Mouse (Mus musculus) layer of hippocampus, postnatal 25 days (tissue): ENCODE results near the gene Tpcn1. TPM values are rescaled to one million over a fixed set of nuclear protein-coding genes. Genes with fewer than 3 reads are reported as not detected.

ENCODE experiments used
- DNase-seq, 2 experiments: peaks; one replicate each; pipeline ENCODE4 v3.0.0; 2022; ENCODE audit warnings: mixed read lengths in 2 of 2, low spot score in 1 of 2; ENCODE audit errors: extremely low spot score in 1 of 2
- total RNA-seq, 2 experiments: library from RNA; stranded (reverse); gene quantifications; 2 replicates each; pipeline ENCODE4 v1.2.3; 2021

Tpcn1 gene
- total RNA-seq, 2 experiments from 2014 or later: 31.0 to 39.9 TPM

DNA sequence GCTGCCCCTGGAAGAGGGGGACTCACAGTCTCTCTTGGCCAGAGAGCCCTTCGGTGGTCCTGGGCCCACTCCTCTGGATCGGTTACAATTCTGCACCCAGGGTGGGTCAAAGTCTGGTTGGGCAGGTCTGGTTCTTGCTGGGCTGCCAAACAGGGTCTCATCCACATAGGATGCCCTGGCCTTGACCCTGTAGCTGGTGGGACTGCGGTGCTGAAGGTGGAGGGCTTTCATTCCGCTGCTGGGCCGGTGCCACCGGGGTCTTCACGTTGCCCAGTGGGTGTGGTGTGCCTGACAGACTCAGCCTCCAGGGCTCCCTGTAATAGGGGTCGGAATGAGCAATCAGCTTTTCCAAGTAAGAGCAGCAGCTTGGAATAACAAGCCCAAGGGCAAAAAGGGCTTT is 22.9 kb upstream of the Tpcn1 start:
- no peak for DNase-seq

GRCm38 (mm10) chr5:120610906-120611305 is 22.4 kb upstream of the Tpcn1 start:
- DNase-seq: no peak

DNA sequence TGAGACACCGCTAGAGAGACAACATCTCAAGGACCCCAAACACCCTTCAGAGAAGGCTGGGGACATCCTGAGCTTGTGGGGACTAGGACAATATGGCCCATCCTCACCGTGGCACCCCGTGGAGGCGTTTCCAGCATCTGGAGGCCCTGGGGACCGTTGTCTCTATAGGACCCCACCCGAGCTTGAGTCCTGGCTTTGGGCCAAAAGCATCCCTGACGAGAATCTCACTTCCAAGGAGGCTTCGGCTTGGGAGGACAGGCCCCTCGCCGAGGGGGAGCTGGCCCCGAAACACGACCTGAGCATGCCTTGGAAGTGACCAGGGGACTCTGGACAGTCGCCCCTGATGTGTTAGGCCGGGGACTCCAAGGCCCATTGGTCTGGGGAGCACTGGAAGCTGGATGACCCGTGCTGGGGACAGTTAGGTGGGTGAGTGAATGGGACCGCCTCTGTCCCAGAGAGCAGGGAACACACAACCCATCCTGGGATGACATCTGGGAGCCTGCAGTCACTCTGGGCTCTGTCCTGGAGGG is 20.8 kb upstream of the Tpcn1 start:
- no peak for DNase-seq

DNA sequence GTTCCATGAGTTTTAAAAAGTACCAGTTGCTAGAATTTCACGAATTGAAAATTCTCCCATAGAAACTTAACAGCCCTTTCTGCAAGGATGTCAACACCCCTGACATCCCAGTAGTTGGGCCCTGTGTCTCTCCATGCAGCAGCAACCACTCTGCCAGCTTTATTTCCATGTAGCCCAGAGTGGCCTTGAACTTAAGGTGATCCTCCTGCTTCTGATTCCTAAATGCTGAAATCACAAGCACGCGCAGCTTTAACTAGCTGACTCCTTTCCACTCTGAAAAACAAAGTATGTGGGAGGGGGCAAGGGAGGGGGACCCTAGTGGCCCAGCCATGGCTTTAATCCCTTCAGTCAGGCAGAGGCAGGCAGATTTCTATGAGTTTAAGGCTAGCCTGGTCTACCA is 18.9 kb upstream of the Tpcn1 start:
- no peak for DNase-seq

- no peak for DNase-seq
These were observed 18.2 kb upstream of the Tpcn1 start for GRCm38 (mm10) chr5:120606590-120607200.

GRCm38 (mm10) chr5:120605688-120606087 is 17.2 kb upstream of the Tpcn1 start:
- peak; percentile 76 to 98 for DNase-seq

- DNase-seq: no peak
These were observed 16.8 kb upstream of the Tpcn1 start for GRCm38 (mm10) chr5:120605241-120605661.

- peak; percentile 78 to 94 for DNase-seq
These were observed 16.4 kb upstream of the Tpcn1 start for GRCm38 (mm10) chr5:120604839-120605238.

GRCm38 (mm10) chr5:120603515-120603914 is 15.0 kb upstream of the Tpcn1 start:
- no peak for DNase-seq

- no peak for DNase-seq
These were observed 13.7 kb upstream of the Tpcn1 start for GRCm38 (mm10) chr5:120602210-120602609.

GRCm38 (mm10) chr5:120600946-120601668 is 12.6 kb upstream of the Tpcn1 start:
- no peak for DNase-seq

GRCm38 (mm10) chr5:120599625-120600024 is 11.2 kb upstream of the Tpcn1 start:
- DNase-seq: no peak

GRCm38 (mm10) chr5:120594485-120594884 is 6.0 kb upstream of the Tpcn1 start:
- no peak for DNase-seq

- DNase-seq: no peak
These were observed 3.7 kb upstream of the Tpcn1 start for GRCm38 (mm10) chr5:120592141-120592540.

DNA sequence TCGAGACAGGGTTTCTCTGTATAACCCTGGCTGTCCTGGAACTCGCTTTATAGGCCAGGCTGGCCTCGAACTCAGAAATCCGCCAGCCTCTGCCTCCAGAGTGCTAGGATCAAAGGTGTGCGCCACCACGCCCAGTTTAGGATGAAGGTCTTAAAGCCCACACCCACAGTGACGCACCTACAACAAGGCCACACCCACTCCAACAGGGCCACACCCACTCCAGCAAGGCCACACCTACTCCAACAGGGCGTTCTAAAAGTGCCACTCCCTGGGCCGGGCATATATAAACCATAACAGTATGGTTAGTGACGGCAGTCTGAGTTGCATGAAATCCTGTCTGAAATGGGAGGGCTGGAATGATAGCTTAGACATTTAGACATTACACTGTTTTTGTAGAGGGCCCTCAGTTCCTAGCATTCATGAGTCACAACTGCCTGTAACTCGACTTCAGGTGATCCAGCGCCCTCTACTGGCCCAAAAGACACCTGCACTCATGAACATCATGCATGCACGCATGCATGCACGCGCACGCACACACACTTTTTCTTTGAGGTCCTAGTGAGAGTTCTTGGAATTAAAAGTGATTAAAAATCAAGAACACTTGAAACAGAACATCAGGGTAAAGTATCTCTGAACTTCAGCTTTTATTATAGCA is 2.0 kb upstream of the Tpcn1 start:
- DNase-seq: no peak

DNA sequence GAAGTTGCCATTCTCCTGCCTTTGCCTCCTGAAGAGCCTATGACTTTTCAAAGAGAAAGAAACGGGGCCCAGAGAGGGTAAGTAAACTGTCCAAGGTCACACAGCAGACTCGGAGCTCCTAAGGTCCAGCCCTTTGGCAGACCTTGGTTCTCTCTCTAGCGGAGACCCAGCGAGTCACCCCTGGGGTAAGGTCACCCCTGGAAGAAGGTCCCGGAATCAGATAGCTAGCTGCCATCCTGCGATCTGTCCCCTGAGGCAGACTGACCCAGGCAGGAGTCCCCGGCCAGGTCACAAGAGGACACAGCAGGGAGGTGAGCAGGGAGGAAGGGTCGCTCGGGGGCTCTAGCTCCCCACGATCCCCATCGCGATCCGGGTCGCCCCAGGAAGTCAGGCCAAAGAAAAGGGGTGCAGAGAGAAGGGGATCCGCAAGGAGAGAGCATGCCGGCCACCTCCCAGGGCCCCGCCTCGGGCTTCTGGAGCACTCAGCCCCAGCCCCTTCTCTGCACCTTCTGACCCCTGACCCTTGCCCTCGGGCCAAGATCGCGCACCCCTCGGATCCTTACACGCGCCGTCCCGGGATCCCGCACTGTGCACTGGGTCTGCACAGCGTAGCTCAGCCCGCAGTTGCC is 419 bp downstream of the Tpcn1 start:
- DNase-seq: no peak

- no peak for DNase-seq
These were observed 902 bp downstream of the Tpcn1 start for GRCm38 (mm10) chr5:120587616-120587926.

DNA sequence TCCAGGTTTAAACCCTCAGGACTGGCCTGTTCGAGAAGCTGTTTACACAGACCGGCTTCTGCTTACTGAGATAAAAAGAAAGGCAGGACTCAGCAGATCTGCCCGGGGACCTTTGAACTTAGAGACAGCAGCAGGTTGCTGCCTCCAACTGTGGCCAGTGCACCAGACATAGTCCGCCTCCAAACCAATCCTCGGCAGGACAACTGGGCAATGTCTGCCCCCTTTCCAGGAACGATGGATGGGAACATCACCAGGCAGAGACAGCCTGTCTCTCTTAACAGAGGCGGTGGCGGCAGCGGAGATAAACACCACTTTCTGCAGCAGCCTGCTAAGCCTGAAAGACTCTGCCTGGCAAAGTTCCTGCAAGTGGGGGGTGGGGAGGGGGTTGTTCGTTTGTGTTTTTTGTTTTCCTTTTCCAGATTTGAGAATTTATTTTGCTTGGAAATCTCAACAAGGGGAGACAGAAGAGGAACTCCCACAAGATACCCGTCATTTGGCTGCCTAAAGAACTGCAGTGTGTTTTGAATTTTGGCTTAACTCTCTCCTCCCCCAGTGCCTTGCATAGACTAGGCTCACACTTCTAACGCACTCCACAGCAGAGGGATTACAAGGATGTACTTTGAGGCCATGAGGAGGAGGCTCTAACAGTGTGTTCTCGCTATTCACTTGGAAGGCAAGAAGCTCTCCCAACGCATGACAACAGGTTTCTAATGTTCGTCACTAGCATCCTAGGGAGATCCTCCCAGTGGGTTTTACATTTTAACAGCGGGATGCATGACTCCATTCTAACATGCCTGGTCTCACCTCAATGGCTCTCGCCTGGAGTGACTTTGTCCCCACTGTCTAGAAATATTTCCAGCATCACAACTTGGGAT is 1.5 kb downstream of the Tpcn1 start:
- DNase-seq: no peak

- DNase-seq: no peak
These were observed 3.5 kb downstream of the Tpcn1 start for GRCm38 (mm10) chr5:120584968-120585367.

GRCm38 (mm10) chr5:120583511-120583910 is 5.0 kb downstream of the Tpcn1 start:
- DNase-seq: no peak
